Mouse (Mus musculus) ES-Bruce4 (cell line): ENCODE measurements at regions not wholly inside any gene's neighbourhood (a gene's known extent, or its start where the extent isn't known, plus 50 kb on each side); places are given as distances from the start of the nearest gene placed in this dataset.

Experiments used
- H3K27ac ChIP-seq: 2 replicates; pipeline ENCODE4 v1.5.1; 2012; ENCODE audit warnings: low read length, inconsistent platforms; ENCODE audit not compliant: insufficient read depth
- H3K27me3 ChIP-seq: 2 replicates; pipeline ENCODE4 v1.6.1; 2012; ENCODE audit warnings: mild to moderate bottlenecking, low read length, inconsistent platforms; ENCODE audit not compliant: control insufficient read depth, poor library complexity, insufficient read depth, severe bottlenecking
- H3K36me3 ChIP-seq: 2 replicates; pipeline ENCODE4 v1.6.1; 2012; ENCODE audit warnings: inconsistent platforms, mild to moderate bottlenecking, low read length, moderate library complexity; ENCODE audit not compliant: control insufficient read depth, poor library complexity, insufficient read depth, severe bottlenecking
- H3K4me1 ChIP-seq: one replicate; pipeline ENCODE4 v1.8.1; 2011; ENCODE audit warnings: low read length; ENCODE audit not compliant: control insufficient read depth, insufficient read depth
- H3K4me3 ChIP-seq: 2 replicates; pipeline ENCODE4 v1.5.1; 2011; ENCODE audit warnings: low read depth, mild to moderate bottlenecking, low read length
- H3K9ac ChIP-seq: 2 replicates; pipeline ENCODE4 v1.6.1; 2012; ENCODE audit warnings: low read depth, mild to moderate bottlenecking, inconsistent platforms; ENCODE audit not compliant: poor library complexity, severe bottlenecking
- H3K9me3 ChIP-seq: replicated peaks from 2 replicates; pipeline ENCODE4 v1.6.1; 2012; ENCODE audit warnings: mild to moderate bottlenecking, low read length, inconsistent platforms; ENCODE audit not compliant: control insufficient read depth, poor library complexity, insufficient read depth, severe bottlenecking
- CTCF ChIP-seq: IDR thresholded peaks from one replicate; pipeline ENCODE4 v1.8.1; 2011; ENCODE audit warnings: low read depth, low read length
- EP300 ChIP-seq: IDR thresholded peaks from 2 replicates; pipeline ENCODE4 v1.6.1; 2011; ENCODE audit warnings: low read depth, low read length; ENCODE audit not compliant: insufficient read depth
- POLR2A ChIP-seq: IDR thresholded peaks from one replicate; pipeline ENCODE4 v1.8.1; 2011; ENCODE audit warnings: low read length; ENCODE audit not compliant: insufficient read depth

GRCm38 (mm10) chr17:48780217-48780616, 152.0 kb upstream of the Lrfn2 start:
- TF ChIP-seq POLR2A = no peak
- no peak for TF ChIP-seq CTCF
- TF ChIP-seq EP300 = no peak
- no peaks in the 10 kb centered on the region for H3K4me1 ChIP-seq
- no peak overlapping the region for H3K4me3 ChIP-seq
- no peaks in the 10 kb centered on the region for H3K36me3 ChIP-seq
- no peaks in the 10 kb centered on the region for H3K27me3 ChIP-seq
- H3K9me3 ChIP-seq = no peaks in the 10 kb centered on the region
- no peak overlapping the region for H3K9ac ChIP-seq
- no peak overlapping the region for H3K27ac ChIP-seq

DNA sequence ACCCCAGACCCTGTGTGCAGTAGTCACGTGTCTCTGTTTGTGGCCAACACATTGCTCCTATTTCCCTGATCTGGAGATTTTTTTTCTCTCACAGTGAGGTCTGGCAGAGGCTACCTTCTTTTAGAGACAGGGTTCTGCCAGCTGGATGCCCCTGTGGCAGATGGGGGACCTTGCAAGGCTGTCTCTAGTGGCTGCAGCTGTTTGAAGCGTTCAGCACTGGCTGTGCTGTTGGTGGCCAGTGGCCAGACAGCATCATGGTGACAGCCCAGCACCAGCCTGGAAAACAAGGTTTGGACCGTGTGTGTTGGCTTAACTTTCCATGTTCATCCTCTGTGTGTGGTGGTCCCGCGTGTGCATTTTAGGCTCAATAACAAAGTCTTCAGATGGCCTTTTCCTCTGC, 147.8 kb upstream of the Lrfn2 start:
- H3K9me3 ChIP-seq = no peaks in the 10 kb centered on the region
- no peak overlapping the region for H3K4me3 ChIP-seq
- no peaks in the 10 kb centered on the region for H3K4me1 ChIP-seq
- no peaks in the 10 kb centered on the region for H3K36me3 ChIP-seq
- no peak overlapping the region for H3K9ac ChIP-seq
- H3K27me3 ChIP-seq = no peaks in the 10 kb centered on the region
- no peak overlapping the region for H3K27ac ChIP-seq
- TF ChIP-seq EP300 (no peak), POLR2A (no peak), CTCF (no peak)

DNA sequence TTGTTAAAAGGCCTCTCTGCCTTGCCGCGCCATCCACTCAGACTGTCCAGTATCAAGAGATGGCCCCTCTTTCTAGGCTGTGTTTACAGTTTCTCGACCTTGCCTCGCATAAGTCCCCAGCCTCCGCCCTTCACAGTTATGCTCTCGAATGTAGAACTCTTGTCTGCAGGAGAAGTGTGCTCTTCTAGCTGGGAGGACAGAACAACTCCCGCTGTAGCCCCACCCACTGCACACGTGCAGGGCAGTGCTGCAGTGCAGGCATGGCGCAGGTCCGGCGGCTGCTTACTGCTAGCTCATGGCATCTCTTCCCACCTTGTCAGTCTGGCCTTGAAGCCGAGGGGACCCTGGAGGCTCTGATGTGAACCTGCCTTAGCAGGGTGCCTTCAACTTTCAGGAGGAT, 145.7 kb upstream of the Lrfn2 start:
- TF ChIP-seq EP300 (no peak), POLR2A (no peak), CTCF (no peak)
- Histone ChIP-seq H3K4me3 (no peak overlapping the region), H3K36me3 (no peaks in the 10 kb centered on the region), H3K27ac (no peak overlapping the region), H3K4me1 (no peaks in the 10 kb centered on the region), H3K9me3 (no peaks in the 10 kb centered on the region), H3K27me3 (no peaks in the 10 kb centered on the region), H3K9ac (no peak overlapping the region)

- Histone ChIP-seq H3K36me3 (no peaks in the 10 kb centered on the region), H3K4me1 (no peaks in the 10 kb centered on the region), H3K9ac (no peak overlapping the region), H3K27me3 (no peaks in the 10 kb centered on the region), H3K4me3 (no peak overlapping the region), H3K27ac (no peak overlapping the region), H3K9me3 (no peaks in the 10 kb centered on the region)
- TF ChIP-seq POLR2A = no peak
- no peak for TF ChIP-seq CTCF
- no peak for TF ChIP-seq EP300
Observed at GRCm38 (mm10) chr17:48789846-48790245, 142.3 kb upstream of the Lrfn2 start.

DNA sequence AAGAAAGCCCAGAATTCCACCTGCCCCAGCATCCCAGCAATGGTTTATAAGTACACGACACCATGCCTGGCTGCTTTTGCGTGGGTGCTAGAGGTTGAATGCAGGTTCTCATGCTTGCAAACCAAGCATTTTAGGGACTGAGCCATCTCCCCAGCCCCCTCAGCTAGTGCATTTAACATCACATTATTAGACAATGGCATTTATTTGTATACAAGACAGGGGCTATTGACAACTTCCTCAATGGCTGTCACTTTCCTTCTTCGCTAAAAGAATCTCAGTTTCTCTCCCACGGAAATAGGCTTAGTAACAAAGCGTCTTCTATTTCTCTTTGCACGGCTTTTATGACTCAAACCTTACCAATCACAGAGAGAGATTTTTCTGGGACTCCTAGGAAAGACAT, 141.7 kb upstream of the Lrfn2 start:
- Histone ChIP-seq H3K27ac (no peak overlapping the region), H3K27me3 (no peaks in the 10 kb centered on the region), H3K4me1 (no peaks in the 10 kb centered on the region), H3K36me3 (no peaks in the 10 kb centered on the region), H3K4me3 (no peak overlapping the region), H3K9me3 (no peaks in the 10 kb centered on the region), H3K9ac (no peak overlapping the region)
- TF ChIP-seq CTCF (no peak), EP300 (no peak), POLR2A (no peak)

DNA sequence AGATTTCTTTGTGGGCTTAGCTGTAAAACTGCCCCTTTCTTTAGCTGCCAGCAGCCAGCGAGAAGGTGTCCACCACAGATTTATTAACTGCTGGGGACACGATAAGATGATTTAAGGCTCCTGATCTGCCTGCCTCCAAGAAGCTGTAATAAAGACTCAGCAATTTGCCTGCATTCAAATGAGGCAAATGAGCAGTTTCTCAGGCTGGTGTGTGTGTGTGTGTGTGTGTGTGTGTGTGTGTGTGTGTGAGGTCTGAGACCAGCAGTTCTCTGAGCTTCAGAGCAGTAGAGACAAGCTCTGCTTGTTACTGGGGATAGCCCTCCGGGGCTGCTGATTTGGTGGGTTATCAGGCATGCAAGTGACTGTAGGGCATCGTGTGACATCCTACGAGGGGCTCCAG, 139.2 kb upstream of the Lrfn2 start:
- no peaks in the 10 kb centered on the region for H3K4me1 ChIP-seq
- no peak overlapping the region for H3K9ac ChIP-seq
- no peaks in the 10 kb centered on the region for H3K36me3 ChIP-seq
- no peak for TF ChIP-seq CTCF
- TF ChIP-seq EP300 = no peak
- no peak for TF ChIP-seq POLR2A
- no peaks in the 10 kb centered on the region for H3K9me3 ChIP-seq
- no peak overlapping the region for H3K4me3 ChIP-seq
- H3K27me3 ChIP-seq = no peaks in the 10 kb centered on the region
- no peak overlapping the region for H3K27ac ChIP-seq
